Mouse (Mus musculus) erythroblast, embryonic 14.5 days (primary cell): Measurements from ENCODE around the gene Ccl11.

Source experiments
- GATA1 ChIP-seq: IDR thresholded peaks from 2 replicates; pipeline ENCODE4 v1.6.1; 2012; ENCODE audit warnings: low read length, inconsistent platforms, mixed read lengths
- TAL1 ChIP-seq: IDR thresholded peaks from 3 replicates; pipeline ENCODE4 v1.6.1; 2012; ENCODE audit warnings: low read length, inconsistent platforms, mixed read lengths

DNA sequence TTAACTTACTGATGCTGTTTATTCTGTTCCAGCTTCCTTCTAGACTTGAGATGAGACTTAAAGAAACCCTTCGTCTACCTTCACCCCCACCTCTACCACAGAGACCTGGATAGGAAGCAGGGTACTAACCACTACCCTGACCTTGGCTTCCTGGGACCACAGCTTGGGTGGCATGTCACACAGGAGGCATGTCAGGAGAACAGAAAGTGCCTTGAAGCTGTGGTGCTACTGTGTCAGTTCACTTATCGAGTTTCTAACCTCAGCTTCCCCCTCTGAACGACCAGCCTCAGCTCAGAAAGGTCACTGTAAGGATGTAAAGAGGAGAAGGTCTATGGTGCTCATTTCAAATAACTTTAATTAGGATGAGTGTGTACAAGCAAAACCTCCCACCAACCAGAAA, 36.2 kb upstream of the Ccl11 start:
- no peak for TF ChIP-seq TAL1
- no peak for TF ChIP-seq GATA1
